Mouse (Mus musculus) liver, embryonic 14.5 days (tissue): ENCODE data around the gene Rtbdn. TPM values are rescaled to one million over a fixed set of nuclear protein-coding genes. Genes with fewer than 3 reads are reported as not detected.

Experiments used
- ATAC-seq: fragments of 200-750 bp; cut with Nextera tagmentation; 2 replicates; pipeline ENCODE4 v1.8.0; 2017; ENCODE audit warnings: moderate number of reproducible peaks, mild to moderate bottlenecking, moderate library complexity; ENCODE audit not compliant: insufficient read depth
- DNase-seq, 3 experiments: peaks; one replicate each; pipeline ENCODE4 v3.0.0-alpha.2; 2012 to 2013; ENCODE audit warnings: low read depth in 3 of 3, low spot score in 3 of 3
- H3K27ac ChIP-seq: fragments of 300-500 bp; sonication (generic); 2 replicates; pipeline ENCODE4 v1.5.1; 2014; ENCODE audit warnings: moderate library complexity, mild to moderate bottlenecking, control low read depth, inconsistent platforms
- H3K27me3 ChIP-seq: fragments of 300-500 bp; sonication (generic); 2 replicates; pipeline ENCODE4 v1.6.1; 2014; ENCODE audit warnings: mild to moderate bottlenecking, low read length, moderate library complexity; ENCODE audit not compliant: control insufficient read depth, insufficient read depth
- H3K36me3 ChIP-seq: fragments of 300-500 bp; sonication (generic); replicated peaks from 2 replicates; pipeline ENCODE4 v1.6.1; 2014; ENCODE audit warnings: low read depth; ENCODE audit not compliant: control insufficient read depth, insufficient read depth
- H3K4me1 ChIP-seq, 2 experiments: fragments of 200-500 bp in 1 of 2; fragments of 300-500 bp in 1 of 2; sonication (generic) in 1 of 2; replicated peaks; 2 replicates each; pipeline ENCODE4 v1.6.1; 2012 to 2014; ENCODE audit warnings: antibody characterized with exemption in 1 of 2, inconsistent platforms in 1 of 2, low read length in 1 of 2; ENCODE audit not compliant: control insufficient read depth in 2 of 2, insufficient read depth in 2 of 2
- H3K4me2 ChIP-seq: fragments of 300-500 bp; sonication (generic); 2 replicates; pipeline ENCODE4 v1.6.1; 2014; ENCODE audit warnings: low read depth, mild to moderate bottlenecking, control low read depth, moderate library complexity
- H3K4me3 ChIP-seq, 2 experiments: fragments of 200-500 bp in 1 of 2; fragments of 300-500 bp in 1 of 2; sonication (generic) in 1 of 2; 2 replicates each; pipeline ENCODE4 v1.5.1; 2012 to 2014; ENCODE audit warnings: low read depth in 2 of 2, low read length in 2 of 2, mild to moderate bottlenecking in 2 of 2, control low read depth in 1 of 2, inconsistent platforms in 1 of 2, moderate library complexity in 1 of 2; ENCODE audit not compliant: insufficient read depth in 1 of 2
- H3K9ac ChIP-seq: fragments of 300-500 bp; sonication (generic); replicated peaks from 2 replicates; pipeline ENCODE4 v1.6.1; 2014; ENCODE audit warnings: mild to moderate bottlenecking, control low read depth, moderate library complexity
- H3K9me3 ChIP-seq: fragments of 300-500 bp; sonication (generic); 2 replicates; pipeline ENCODE4 v1.6.1; 2016; ENCODE audit warnings: low read length, mixed read lengths; ENCODE audit not compliant: control insufficient read depth
- CTCF ChIP-seq: IDR thresholded peaks from 2 replicates; pipeline ENCODE4 v1.5.1; 2016; ENCODE audit warnings: antibody characterized with exemption, low read depth, control low read depth
- EP300 ChIP-seq: IDR thresholded peaks from 2 replicates; pipeline ENCODE4 v1.6.1; 2016; ENCODE audit warnings: antibody characterized with exemption, low read depth
- WGBS: fragments of 180-500 bp; shearing (Covaris S2); extraction: QIAGEN DNeasy Blood & Tissue Kit; methylation state at CpG from one replicate; pipeline ENCODE4 v1.1.7; 2014; ENCODE audit not compliant: insufficient replicate concordance; 5-methylcytosine and 5-hydroxymethylcytosine counted together
- polyA plus RNA-seq, 2 experiments: library from polyadenylated mRNA; depleted of rRNA in 1 of 2; stranded (reverse) in 1 of 2; unstranded in 1 of 2; fragments of >200 nt; fragmentation: Nextera tagmentation in 1 of 2; extraction: Ambion mirVana in 1 of 2; gene quantifications; 2 replicates each; pipeline versions ENCODE4 v1.2.1 to v1.2.3; 2012 to 2014

The Rtbdn gene
- polyA plus RNA-seq, 2 experiments = not detected

DNA sequence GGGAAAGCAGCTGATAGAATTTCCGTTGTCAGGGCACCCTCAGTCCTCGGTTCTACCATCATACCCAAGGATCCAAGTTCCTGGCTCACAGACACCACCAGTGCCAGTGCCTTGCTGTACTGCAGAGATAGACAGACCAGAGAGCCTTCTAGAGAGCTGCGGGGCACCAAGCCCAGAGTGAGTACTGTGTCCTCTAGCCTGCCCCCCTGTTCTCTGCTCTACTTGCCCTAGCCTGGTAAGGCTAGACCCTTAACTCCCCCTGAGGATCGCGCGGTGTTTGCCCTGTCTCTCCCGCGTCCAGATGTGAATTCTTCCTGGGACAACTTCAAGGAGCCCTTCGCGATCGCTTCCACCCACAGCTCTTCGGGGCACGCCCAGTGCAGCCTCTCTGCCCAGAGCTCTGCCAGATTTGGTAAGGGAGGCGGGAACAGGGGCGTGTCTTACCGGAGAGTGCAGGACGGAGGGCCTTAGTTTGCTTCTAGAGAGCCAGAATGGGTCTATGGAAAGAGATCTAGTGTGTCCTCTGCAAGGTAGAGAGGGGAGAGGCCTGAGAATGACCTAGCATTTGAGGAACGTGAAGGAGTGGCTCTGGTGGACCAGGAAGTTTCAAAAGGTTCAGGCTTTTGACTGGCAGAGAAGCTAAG, 5.9 kb downstream of the Rtbdn start:
- TF ChIP-seq CTCF (no peak), EP300 (no peak)
- Histone ChIP-seq H3K4me2 (no peak overlapping the region), H3K9ac (no peak overlapping the region), H3K9me3 (no peaks in the 10 kb centered on the region), H3K27ac (no peak overlapping the region), H3K4me1 (peaks cover 0 to 3% of the 10 kb centered on the region in 2 experiments; a peak in 2 of 4 replicates), H3K4me3 (no peak overlapping the region), H3K36me3 (peaks cover 4% of the 10 kb centered on the region), H3K27me3 (peaks cover 21% of the 10 kb centered on the region)
- ATAC-seq (peak; percentile 33; the same call in 1 of the 2 replicates), DNase-seq (no peak)
- 5% methylated on average over 18 of the region's 18 CpGs for WGBS

GRCm38 (mm10) chr8:84956768-84957167, 10.0 kb downstream of the Rtbdn start:
- Histone ChIP-seq H3K9me3 (no peaks in the 10 kb centered on the region), H3K27me3 (peaks cover 8% of the 10 kb centered on the region; the same call in 1 of the 2 replicates), H3K4me2 (no peak overlapping the region), H3K4me1 (peaks cover 0 to 3% of the 10 kb centered on the region in 2 experiments; a peak in 2 of 4 replicates), H3K27ac (no peak overlapping the region), H3K9ac (no peak overlapping the region), H3K4me3 (no peak overlapping the region), H3K36me3 (peaks cover 29% of the 10 kb centered on the region)
- 40% methylated on average over 2 of the region's 2 CpGs for WGBS
- ATAC-seq (no peak), DNase-seq (no peak)
- TF ChIP-seq EP300 (no peak), CTCF (peak; percentile 93)

DNA sequence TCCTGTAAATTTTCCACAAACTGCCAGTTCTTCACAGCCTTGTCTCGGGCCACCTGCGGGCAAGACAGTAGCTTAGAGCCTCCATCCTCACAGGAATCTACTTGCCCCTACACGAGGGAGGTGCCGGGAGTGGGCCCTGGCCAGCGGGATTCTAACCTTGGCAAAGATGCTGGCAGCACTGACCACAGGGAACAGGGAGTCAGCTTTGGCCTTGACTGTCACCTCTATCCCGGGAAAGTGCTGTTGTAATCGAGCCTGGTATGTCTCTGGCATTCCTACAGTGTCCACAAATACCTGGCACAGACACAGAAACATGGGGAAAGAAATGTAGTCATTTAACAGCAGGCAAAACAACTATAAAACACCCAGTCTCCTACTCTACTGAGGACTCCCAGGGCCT, 13.0 kb downstream of the Rtbdn start:
- no peaks in the 10 kb centered on the region for H3K9me3 ChIP-seq
- 79% methylated on average over 7 of the region's 7 CpGs for WGBS
- H3K27me3 ChIP-seq = no peaks in the 10 kb centered on the region
- H3K9ac ChIP-seq = no peak overlapping the region
- H3K4me2 ChIP-seq = no peak overlapping the region
- H3K27ac ChIP-seq = no peak overlapping the region
- DNase-seq (no peak), ATAC-seq (no peak)
- no peak for TF ChIP-seq EP300
- no peak for TF ChIP-seq CTCF
- H3K36me3 ChIP-seq = peaks cover 43% of the 10 kb centered on the region
- H3K4me1 ChIP-seq = peaks cover 0 to 6% of the 10 kb centered on the region in 2 experiments
- no peak overlapping the region for H3K4me3 ChIP-seq

DNA sequence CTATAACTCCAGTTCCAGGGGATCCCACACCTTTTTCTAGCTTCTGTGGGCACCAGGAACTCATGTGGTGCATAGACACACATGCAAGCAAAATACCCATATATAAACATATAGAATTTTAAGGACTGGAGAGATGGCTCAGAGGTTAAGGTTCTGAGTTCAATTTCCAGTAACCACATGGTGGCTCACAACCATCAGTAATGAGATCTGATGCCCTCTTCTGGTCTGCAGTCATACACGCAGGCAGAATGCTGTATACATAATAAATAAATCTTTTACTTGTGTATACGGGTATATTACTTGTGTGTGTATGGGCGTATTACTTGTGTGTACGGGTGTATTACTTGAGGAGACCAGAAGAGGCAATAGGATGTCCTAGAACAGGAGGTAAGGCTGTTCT, 17.2 kb downstream of the Rtbdn start:
- Histone ChIP-seq H3K9me3 (no peaks in the 10 kb centered on the region), H3K4me2 (peak overlapping the region; percentile 95), H3K27me3 (no peaks in the 10 kb centered on the region), H3K27ac (no peak overlapping the region), H3K4me1 (peaks cover 28 to 36% of the 10 kb centered on the region in 2 experiments), H3K36me3 (peaks cover 30% of the 10 kb centered on the region), H3K4me3 (no peak overlapping the region), H3K9ac (no peak overlapping the region)
- no peak for DNase-seq
- no peak for ATAC-seq
- TF ChIP-seq EP300 (no peak), CTCF (peak; percentile 53)
- WGBS = 65% methylated on average over 4 of the region's 4 CpGs

DNA sequence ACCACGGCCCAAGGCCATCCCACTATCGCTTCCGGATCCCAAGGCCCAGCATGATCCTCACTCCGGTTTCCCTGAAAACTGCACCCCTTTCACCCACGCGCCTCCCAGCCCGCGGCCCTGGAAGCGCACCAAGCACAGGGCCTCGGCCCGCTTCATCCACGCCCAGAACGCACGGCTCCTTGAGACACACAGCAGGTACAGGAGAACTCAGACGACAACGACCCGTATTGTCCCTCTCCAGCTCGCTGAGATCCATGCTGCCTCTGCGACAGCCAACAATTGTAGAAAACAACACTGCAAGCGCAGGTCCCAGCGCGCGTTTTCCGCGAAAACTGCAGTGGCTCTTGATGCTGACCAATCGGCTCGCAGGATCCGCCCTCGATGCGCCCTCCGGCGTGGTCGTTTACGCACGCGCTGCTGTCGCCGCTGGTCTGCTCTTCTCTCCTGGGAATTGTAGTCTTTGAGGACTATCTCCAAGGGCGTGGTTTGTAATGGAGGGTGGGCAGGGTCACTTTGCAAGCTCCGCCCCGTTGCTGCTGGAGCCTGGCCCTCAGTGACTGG, 19.0 kb downstream of the Rtbdn start:
- Histone ChIP-seq H3K27ac (peak overlapping the region; percentile 88), H3K4me2 (peak overlapping the region; percentile 95), H3K36me3 (peaks cover 29% of the 10 kb centered on the region), H3K4me3 (peak overlapping the region; percentile 84 to 91), H3K9ac (peak overlapping the region; percentile 86), H3K9me3 (no peaks in the 10 kb centered on the region), H3K27me3 (no peaks in the 10 kb centered on the region), H3K4me1 (peaks cover 28 to 36% of the 10 kb centered on the region in 2 experiments)
- DNase-seq (peak; percentile 95 to 96 (median 95)), ATAC-seq (peak; percentile 75)
- TF ChIP-seq EP300 = no peak
- peak; percentile 10; the same call in 1 of the 2 replicates for TF ChIP-seq CTCF
- under 1% methylated on average over 41 of the region's 41 CpGs for whole genome bisulfite sequencing
